Comparison of ENCODE assay signal across 9 mouse cellular contexts in genomic region chr2:31130815-31131299, GRCm38 (mm10). TPM values are rescaled to one million over a fixed set of nuclear protein-coding genes. Genes with fewer than 3 reads are reported as not detected.
DNase-seq lines count a peak whose midpoint lies in the region; ATAC-seq and TF ChIP-seq lines count a peak whose summit lies in the region.
"Had no signal": no experiment of that assay in that cellular context is flagged by ENCODE, and none has a peak within 500 bp of the region (broad histone marks: within the 10 kb centered on the region; RNA-seq: fewer than 3 reads in every experiment).

No protein-coding gene starts in this region.

- H3K4me1 ChIP-seq in kidney, adult 2 months (ENCODE audit: control insufficient read depth, insufficient read depth, low read length): peaks cover 14% of the 10 kb centered on the region
- H3K4me1 ChIP-seq in stomach, postnatal 0 days (replicated peaks; ENCODE audit: control insufficient read depth, insufficient read depth): peaks cover 14% of the 10 kb centered on the region; the same call in 1 of the 2 replicates
- peaks cover 10% of the 10 kb centered on the region; the same call in 1 of the 2 replicates for H3K4me1 ChIP-seq in hindbrain, embryonic 16.5 days (ENCODE audit: control insufficient read depth, insufficient read depth, low read depth, low read length)

- peak; percentile 56 for DNase-seq in kidney, adult 2 months
- DNase-seq in kidney, adult 18-20 months: no peak
- DNase-seq in T-cell, adult 2 months (ENCODE audit: low spot score): peak; percentile 81
- DNase-seq in kidney, postnatal 4 days: peak; percentile 49 to 61
- no peak for DNase-seq in stomach, postnatal 0 days (ENCODE audit: low spot score)
- DNase-seq in gastrocnemius, postnatal 36 days: no peak
- no peak for DNase-seq in cerebellum, adult 9-10 months

- H3K4me2 ChIP-seq in stomach, postnatal 0 days (replicated peaks; ENCODE audit: low read depth): no peak overlapping the region
- no peak overlapping the region for H3K4me2 ChIP-seq in hindbrain, embryonic 16.5 days (ENCODE audit: low read length)
- H3K4me2 ChIP-seq: neural tube, embryonic 12.5 days had no signal

- no peak overlapping the region for H3K9ac ChIP-seq in stomach, postnatal 0 days (ENCODE audit: low read length)
- H3K9ac ChIP-seq in hindbrain, embryonic 16.5 days (ENCODE audit: low read depth, low read length): no peak overlapping the region
- H3K9ac ChIP-seq: neural tube, embryonic 12.5 days had no signal

- no peak for TF ChIP-seq CTCF in kidney, adult 2 months (conservative IDR thresholded peaks at IDR 0.05; ENCODE audit: insufficient read depth, insufficient read length, low read depth, low read length)
- TF ChIP-seq CTCF in stomach, postnatal 0 days (IDR thresholded peaks at IDR 0.05; ENCODE audit: low read depth): peak; percentile 42

- intact Hi-C loops in gastrocnemius, postnatal 36 days (cut with DNase I): no loop called here

- WGBS in kidney, adult 2 months: 59% methylated on average over 8 of the region's 8 CpGs
- WGBS in stomach, postnatal 0 days: 64% methylated on average over 8 of the region's 8 CpGs
- 82% methylated on average over 8 of the region's 8 CpGs for WGBS in hindbrain, embryonic 16.5 days

- H3K4me3 ChIP-seq in kidney, adult 2 months (ENCODE audit: insufficient read depth, low read depth, low read length): no peak overlapping the region
- no peak overlapping the region for H3K4me3 ChIP-seq in stomach, postnatal 0 days (ENCODE audit: low read depth, low read length)
- no peak overlapping the region for H3K4me3 ChIP-seq in hindbrain, embryonic 16.5 days (ENCODE audit: low read length)
- H3K4me3 ChIP-seq: neural tube, embryonic 12.5 days had no signal

- 0 out of 2 replicates have a peak, but pooled peaks have one; percentile 31 for ATAC-seq in stomach, postnatal 0 days (ENCODE audit: low FRiP score, low TSS enrichment)
- no peak for ATAC-seq in hindbrain, embryonic 16.5 days

- no peaks in the 10 kb centered on the region for H3K36me3 ChIP-seq in kidney, adult 2 months (ENCODE audit: control insufficient read depth, insufficient read depth, low read length)
- no peaks in the 10 kb centered on the region for H3K36me3 ChIP-seq in stomach, postnatal 0 days (ENCODE audit: control insufficient read depth, insufficient read depth, low read length)
- no peaks in the 10 kb centered on the region for H3K36me3 ChIP-seq in hindbrain, embryonic 16.5 days (ENCODE audit: control insufficient read depth, insufficient read depth, low read length)
- H3K36me3 ChIP-seq: neural tube, embryonic 12.5 days had no signal

- TF ChIP-seq EP300 in stomach, postnatal 0 days (optimal IDR thresholded peaks at IDR 0.05): no peak

- TF ChIP-seq POLR2A in kidney, adult 2 months (IDR thresholded peaks at IDR 0.05; ENCODE audit: low read depth, low read length): no peak

- H3K27me3 ChIP-seq in kidney, adult 2 months (replicated peaks; ENCODE audit: control insufficient read depth, insufficient read depth, low read length): no peaks in the 10 kb centered on the region
- no peaks in the 10 kb centered on the region for H3K27me3 ChIP-seq in stomach, postnatal 0 days (ENCODE audit: control insufficient read depth, insufficient read depth, low read length)
- no peaks in the 10 kb centered on the region for H3K27me3 ChIP-seq in hindbrain, embryonic 16.5 days (replicated peaks; ENCODE audit: control insufficient read depth, insufficient read depth, low read length)
- H3K27me3 ChIP-seq: neural tube, embryonic 12.5 days had no signal

- H3K27ac ChIP-seq in kidney, adult 2 months (ENCODE audit: insufficient read depth, low read depth, low read length): no peak overlapping the region
- H3K27ac ChIP-seq in stomach, postnatal 0 days (replicated peaks): peak overlapping the region; percentile 45; the same call in 1 of the 2 replicates
- no peak overlapping the region for H3K27ac ChIP-seq in hindbrain, embryonic 16.5 days (ENCODE audit: low read depth, low read length)
- H3K27ac ChIP-seq: neural tube, embryonic 12.5 days had no signal

- H3K9me3 ChIP-seq in stomach, postnatal 0 days (ENCODE audit: control insufficient read depth, low read length): no peaks in the 10 kb centered on the region
- no peaks in the 10 kb centered on the region for H3K9me3 ChIP-seq in hindbrain, embryonic 16.5 days (ENCODE audit: control insufficient read depth, low read length)
- H3K9me3 ChIP-seq: neural tube, embryonic 12.5 days had no signal

RNA-seq across cellular contexts. Expression of gene Fnbp1, which starts 11.0 kb away (rescaled TPM):
- polyA plus RNA-seq in kidney, adult 2 months (2012; rRNA removed): 21.1 and 23.9 TPM in 2 replicates
- 15.7 and 16.3 TPM in 2 replicates for polyA plus RNA-seq in stomach, postnatal 0 days (2015; fragmentation: Nextera tagmentation; extraction: Ambion mirVana)
- 35.8 and 36.7 TPM in 2 replicates for polyA plus RNA-seq in hindbrain, embryonic 16.5 days (2015; fragmentation: Nextera tagmentation; extraction: Ambion mirVana)
- total RNA-seq in gastrocnemius, postnatal 36 days (2021): 10 to 100 TPM; 10.6 to 10.7 TPM

RNA-seq across cellular contexts. Expression of gene Gpr107, which starts 21.3 kb away (rescaled TPM):
- polyA plus RNA-seq in kidney, adult 2 months (2012; rRNA removed): 22.2 and 22.8 TPM in 2 replicates
- 23.7 and 25.4 TPM in 2 replicates for polyA plus RNA-seq in stomach, postnatal 0 days (2015; fragmentation: Nextera tagmentation; extraction: Ambion mirVana)
- 34.4 and 37.3 TPM in 2 replicates for polyA plus RNA-seq in hindbrain, embryonic 16.5 days (2015; fragmentation: Nextera tagmentation; extraction: Ambion mirVana)
- 10 to 100 TPM; 19.2 to 23.8 TPM for total RNA-seq in gastrocnemius, postnatal 36 days (2021)

Comparison
In these comparisons a context has a peak if more than half of its experiments do, and no peak if none do; other contexts are left out.
1. DNase-seq: peak in kidney, adult 2 months (single experiment), T-cell, adult 2 months (single experiment) and kidney, postnatal 4 days (2 of 2); none in kidney, adult 18-20 months (single experiment), stomach, postnatal 0 days (single experiment), gastrocnemius, postnatal 36 days (0 of 2) and cerebellum, adult 9-10 months (single experiment).